Mouse (Mus musculus): ENCODE measurements at regions not wholly inside any gene's neighbourhood (a gene's known extent, or its start where the extent isn't known, plus 50 kb on each side); places are given as distances from the start of the nearest gene placed in this dataset.

DNA sequence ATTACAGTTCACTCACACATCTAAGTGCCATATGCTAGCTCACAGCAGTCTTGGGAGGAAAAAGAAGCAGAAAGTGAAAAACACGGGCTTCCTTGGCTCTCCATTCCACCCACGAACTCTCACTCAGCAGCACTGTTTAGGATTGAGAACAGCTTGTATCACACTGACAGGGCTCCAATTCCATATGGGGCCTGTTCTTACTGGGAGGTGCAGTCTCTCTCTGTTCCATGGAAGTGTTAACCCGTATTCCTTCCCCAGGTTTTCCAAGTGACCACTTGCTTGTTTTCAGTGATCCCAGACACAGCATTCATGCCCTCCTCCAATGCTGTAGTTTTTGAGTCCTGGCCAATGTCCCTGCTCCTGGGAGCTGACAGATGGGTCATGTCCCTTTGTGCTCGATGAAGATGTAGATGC, 111.5 kb upstream of the C1qtnf3 start:
- DNase-seq: peak; percentile 25

DNA sequence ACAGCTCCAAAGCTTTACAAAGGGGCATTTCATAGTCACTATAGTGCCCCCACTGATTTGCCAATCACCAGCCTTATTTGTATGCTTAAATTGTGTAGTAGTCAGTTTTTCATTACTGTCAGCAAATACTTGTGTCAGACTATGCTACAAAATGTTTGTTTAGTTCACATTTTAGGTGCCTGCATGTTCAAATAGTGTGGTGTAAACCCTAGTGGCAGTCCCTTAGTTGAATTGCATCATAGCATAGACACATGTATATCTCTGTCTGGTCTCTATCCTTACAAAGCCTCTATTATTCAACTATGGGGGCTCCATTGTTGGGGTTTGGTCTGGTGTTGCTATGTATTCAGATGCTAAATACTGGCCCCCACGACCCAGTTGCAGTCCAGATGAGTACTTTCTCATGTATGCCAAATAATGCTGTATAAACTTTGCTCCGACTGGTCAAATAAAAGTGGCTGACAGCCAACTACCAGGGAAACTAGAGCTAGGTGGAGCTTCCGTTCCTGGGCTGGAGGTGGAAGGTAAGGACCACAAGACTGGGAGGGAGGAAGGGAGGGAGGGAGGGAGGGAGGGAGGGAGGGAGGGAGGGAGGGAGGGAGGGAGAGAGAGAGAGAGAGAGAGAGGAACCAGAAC, 109.0 kb upstream of the C1qtnf3 start:
- no peak for DNase-seq

DNA sequence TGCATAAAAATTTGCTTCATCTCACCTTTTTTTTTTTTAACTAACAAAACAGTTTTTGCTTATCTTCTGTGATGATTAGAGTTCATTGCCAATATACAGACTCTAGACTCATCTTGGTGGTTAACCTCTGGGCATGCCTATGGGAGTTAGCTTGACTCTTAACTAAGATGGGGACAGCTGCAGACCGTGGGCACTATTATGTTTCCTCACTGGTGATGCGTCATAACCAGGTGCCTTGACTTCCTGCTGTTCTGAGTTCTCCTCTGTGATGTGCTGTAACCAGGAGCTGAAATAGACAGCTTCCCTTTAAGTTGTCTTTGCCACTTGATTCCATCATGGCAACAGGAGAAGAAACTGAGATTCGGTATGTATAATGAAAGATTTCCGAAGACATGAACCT, 105.4 kb upstream of the C1qtnf3 start:
- no peak for DNase-seq

DNA sequence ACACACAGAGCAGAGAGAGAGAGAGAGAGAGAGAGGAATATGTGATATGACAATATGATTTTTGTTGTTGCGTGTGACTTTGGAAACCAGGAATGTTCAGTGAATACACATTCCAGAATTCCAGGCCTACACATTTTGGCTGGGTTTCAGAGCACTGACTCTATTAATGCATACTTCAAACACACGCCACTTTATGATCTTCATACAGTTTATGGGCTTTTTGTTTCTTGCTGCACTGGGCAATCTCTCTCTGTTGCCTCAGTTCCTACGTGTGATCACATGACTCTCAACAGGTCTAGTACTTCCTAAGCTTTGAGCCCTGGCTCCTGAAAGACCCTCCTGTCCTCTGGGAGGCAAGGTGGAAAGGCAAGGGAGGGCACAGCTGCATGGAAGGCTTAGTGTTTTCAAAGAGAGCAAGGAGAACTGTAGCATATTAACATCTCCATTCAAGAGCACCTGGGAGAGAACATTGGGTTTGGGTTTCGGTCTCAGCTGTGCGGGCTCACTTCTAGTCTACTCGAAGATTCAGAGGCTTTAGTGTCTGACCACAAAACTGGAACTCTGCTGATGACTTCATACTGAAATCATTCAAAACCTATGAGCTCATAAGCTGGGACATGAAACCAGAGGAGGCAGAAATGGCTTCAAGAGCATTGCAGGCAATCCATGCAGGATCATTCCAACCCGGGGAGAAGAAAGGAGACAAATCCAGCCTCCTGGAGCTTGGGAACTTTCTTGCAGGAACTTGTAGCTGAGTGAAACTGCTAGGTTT, 87.9 kb upstream of the C1qtnf3 start:
- no peak for DNase-seq

DNA sequence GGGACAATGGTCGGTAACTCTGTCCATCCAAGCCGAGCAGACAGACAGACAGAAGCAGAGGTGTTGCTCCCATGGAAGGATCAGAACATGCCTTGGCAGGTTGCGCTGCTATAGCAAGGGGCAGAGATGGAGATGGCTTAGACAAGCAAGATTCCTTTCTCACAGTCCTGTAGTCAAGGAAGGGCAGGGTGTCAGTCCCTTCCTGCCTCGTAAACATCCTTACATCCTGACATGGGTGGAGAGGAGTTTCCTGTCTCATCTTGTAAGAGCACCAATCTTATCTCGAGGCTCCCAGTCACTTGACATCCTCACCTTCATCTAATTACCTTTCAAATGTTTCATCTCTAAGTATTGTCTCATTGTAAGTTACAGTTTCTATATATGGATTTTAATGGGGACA, 87.0 kb upstream of the C1qtnf3 start:
- DNase-seq: no peak

DNA sequence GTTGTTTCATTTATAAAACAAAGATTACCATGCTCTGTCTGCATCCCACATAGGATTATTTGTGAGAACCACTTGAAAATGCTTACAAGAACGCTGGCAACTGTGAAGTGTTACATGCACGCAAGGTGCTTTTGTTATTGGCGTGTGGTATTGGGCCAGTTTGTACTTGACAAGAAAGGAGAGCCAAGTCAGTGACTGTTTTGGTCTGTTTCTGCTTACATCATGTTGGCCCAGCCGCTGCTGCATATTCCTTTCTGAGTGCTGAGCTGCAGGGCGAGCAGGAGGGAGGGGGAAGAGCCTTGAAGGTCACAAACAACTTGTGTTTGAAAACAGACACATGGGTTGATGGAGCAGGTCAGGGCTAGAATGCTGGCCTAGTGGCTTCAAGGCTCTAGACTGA, 85.3 kb upstream of the C1qtnf3 start:
- DNase-seq: no peak

DNA sequence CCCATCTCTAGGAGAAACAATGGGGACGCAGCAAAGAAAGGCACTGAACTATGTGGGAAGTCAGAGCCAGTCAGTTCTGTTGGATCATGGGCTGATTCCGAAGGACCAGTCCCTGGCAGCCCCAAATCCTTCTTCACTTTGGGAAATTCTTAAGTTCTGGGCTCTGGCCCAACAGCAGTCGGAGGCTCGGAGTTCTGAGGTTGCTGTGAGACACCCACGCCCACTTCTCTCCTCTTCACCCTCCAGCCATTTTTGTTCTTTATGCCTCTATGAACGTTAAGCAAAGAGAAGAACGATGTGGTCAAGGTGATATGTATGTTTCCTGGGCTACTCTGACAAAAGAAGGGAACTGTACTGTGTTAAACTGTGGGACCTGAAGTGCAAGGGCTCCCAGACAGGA, 84.0 kb upstream of the C1qtnf3 start:
- DNase-seq: no peak

DNA sequence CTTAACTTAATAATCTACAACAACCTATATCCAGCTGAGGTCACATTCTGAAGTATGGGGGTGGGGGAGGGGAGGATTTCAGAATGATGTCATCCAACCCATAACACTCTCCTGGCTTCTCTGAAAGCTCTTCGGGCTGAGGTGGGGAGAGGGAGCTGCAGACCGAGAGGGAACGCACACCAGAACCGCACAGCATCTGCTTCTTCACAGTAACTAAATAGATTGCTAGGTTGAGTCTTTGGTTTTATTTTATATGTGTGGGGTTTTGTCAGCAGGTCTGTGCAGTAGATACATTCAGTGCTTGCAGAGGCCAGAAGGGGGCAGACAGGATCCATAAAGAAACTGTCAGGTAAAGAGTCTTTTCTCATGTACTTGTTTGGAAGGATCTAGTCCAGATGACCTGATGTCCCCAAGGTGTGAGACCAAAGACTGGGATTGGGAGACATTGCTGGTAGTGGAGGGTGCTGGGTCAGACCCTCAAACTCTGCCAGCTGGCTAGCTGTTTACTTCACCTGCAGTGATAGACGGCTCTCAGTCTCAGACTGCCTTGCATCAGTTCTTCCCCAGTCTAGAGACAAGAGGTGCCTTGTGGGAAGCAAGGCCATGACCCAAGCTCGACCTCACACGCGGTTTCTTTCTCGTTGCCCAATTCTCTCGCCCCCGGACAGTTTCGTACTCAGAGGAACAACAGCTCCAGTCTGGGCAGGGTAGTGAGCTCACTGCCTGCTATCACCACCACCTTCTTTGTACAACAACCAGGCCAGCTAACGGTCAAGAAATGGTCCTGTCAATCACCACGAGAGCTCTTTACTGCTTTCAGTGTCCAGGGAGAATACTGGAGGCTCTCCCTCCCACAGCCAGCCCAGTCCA, 83.2 kb upstream of the C1qtnf3 start:
- no peak for DNase-seq

DNA sequence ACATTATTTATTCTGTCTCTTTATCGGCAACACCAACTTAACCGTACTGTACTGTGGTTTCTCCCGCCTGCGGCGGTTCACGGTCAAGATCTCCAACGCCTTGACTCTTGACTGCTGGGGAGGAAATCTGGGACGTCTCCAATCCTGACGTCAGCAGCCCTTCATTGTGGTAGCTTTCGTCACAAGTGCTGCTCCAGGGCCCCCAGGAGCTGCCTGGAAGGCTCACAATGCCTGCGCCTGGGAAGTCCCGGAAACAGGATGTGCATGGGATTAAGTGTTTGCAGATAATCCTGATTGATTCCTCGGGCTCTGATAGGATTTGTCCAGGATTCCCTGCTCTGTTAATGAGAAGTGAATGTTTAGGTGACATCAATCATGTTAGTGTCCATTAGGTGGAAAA, 82.3 kb upstream of the C1qtnf3 start:
- DNase-seq: no peak

DNA sequence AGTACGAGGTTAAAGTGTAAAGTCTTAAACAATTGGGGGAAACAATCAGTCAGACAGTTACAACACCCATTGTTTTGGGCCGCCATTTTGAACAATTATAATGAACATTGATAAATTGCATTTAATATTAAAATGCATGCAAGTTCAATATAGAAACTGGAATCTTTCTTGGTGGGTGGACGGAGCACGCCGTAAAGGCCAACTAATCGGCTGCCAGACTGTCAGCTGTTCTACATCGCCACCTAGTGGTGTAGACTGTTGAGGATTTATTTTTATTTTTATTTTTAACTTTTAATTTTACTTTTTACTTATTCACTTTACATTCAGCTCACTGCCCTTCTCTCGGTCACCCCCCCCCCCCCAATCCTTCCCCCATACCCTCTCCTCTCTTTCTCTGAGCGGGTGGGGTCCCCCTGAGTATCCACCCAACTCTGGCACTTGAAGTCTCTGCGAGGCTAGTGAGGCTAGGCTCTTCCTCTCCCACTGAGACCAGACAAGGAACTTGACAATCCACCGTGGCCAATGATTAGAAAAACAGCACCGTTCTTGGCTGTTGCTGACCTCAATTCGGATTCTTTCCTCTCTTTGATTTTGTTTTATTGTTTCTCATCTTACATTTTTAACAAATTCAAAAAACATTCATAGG, 79.7 kb upstream of the C1qtnf3 start:
- no peak for DNase-seq

DNA sequence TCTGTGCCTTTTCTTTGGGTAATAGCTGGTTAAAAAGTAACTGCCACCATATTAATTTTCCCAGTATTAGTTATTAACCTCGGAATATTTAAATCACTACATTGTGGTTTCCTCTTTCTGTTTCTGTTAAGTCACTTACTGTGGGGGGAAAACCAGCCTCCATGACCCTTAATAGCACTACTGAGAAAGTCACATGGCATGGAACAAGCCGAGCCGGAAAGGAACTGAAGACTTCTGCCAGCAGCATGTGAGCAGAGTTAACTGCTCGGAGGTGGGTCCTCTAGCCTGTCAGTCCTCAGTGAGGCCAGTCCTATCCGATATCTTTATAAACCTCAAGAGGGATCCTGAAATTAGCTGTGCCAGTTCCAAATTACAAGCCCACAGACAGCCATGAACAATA, 75.8 kb upstream of the C1qtnf3 start:
- DNase-seq: no peak

DNA sequence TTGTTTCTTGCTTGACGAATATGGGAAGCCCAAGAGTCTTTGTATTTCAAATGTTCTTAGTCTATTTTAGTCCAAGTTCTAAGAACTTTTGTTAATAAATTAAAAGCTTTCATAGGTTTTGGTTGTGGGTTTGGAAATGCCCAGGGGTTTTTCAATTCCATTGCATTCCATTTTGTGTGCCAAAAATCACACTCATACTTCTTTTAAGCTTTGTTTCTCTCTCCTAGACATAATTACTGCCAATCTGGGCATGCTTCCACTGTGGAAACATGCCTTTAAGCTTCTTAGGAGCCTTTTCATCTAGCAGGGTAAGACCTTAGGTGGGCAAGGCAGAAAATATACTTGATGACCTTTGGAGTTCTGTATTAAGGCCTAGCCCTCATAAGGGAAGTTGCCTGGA, 70.4 kb upstream of the C1qtnf3 start:
- no peak for DNase-seq

DNA sequence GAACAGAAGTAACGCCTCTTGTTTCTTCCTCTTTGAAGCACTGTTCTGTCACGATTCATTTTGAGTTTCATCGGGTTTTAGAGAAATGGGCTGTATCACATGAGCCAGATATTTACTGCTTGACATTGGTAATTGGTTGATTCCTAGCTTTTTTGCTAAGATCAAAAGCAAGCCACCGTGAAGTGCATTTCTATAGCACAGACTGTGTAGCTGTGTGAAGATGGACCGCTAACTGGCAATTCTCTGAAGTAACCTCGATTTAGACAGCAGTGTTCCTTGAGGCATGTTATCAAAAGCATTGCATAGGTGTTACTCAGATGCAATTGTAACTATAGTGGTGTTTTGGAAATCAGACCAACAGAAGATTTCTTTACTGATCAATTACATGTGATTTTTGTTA, 64.1 kb upstream of the C1qtnf3 start:
- no peak for DNase-seq

DNA sequence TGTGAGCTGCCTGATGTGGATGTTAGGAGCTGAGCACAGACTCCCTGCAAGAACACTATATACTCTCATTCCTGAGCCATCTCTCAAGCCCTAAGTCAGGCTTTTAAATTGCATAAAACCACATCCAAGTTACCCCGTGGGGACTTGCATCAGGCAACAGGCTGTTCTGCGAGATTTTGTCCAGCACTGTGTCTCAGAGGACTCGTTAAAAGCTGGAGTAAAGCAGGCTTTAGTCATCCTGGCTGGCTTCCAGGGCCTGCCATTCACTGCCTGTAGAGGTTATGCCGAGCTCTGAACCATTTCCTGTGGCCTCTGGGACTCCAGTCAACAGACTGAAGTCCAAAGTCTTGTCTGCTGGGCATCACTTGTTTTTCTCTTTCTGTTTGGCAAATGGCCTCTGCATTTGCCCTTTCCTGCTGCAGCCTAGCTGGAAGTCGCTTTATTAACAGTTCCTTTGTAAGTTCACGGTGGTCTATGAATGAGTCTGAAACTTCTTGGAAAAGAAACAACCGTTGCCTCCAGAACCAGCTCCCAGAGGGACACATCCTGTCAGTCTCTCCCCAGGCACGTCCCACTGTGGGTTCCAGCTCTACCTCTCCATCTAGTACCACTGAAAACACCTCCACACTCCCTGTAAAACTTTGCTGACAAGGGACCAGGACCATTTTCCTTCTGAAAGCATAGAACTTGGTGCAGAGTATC, 61.8 kb upstream of the C1qtnf3 start:
- DNase-seq: peak; percentile 32

DNA sequence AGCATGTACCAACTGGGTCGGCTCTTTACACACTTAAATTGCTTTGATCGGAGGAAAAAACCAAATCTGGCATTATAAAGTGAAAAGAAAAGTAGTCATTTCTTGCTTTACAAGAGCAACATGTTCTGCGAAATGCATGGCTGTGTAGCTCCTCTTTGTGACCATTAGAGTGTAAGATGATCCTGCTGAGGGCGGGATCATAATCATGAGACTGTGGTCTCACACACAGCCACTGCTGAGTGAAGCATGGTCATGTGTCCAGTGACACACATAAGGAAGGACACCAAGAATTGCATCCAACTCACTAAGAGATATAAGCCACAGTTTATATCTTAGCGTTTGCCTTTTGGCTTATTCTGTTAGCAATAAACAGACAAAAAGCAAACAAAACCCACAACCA, 53.8 kb upstream of the C1qtnf3 start:
- DNase-seq: no peak

DNA sequence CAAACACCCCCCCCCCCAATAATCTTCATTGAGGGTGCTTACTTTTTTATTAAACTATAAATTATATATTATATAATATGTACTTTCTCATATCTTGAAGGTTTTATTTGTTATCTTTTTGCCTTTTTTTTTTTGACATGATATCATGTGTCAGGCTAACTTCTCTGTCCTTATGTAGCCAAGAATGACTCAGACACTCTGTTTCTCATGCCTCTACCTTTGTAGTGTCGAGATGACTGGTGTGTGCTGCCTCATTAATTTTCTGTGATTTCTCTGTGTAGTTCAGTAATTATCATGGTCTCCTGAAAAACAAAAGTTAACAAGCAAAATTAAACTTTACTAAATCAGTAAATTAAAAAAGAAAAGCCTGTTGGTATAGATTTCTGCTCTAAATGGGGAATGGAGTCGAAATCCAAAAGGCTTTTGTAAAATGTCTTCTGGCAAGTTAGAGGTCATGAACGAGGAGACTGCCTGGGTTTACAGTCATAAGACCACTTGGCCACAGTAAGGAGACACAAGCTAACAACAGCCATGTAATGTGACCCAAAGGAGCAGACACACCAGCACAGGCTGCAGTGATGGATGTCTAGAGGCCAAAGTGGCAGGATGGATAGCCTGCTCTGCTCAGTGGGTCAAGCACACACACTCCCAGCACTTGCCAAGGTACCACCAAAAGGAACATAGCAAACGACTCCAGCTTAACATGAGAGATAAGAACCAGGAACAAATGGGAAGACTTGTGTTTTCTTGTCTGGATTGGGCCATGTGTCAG, 53.2 kb upstream of the C1qtnf3 start:
- DNase-seq: no peak

DNA sequence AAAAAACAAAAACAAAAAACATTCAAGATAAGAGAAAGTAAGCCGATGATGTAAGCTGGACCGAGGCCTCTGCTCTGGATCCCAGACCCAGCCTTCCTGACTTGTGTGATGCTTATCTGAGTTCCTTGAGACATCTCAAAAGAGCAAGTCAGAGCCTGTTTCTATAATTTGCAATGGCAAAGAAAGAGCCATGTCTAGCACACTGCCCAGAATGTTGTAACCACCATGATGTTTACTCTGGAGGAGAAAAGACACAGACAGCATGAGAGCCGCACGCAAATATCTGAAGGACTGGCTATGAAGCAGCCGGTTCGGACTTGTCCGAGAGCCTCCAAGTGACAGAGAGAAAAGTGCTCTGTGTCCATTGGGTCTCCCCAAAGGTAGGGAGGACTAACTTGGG, 52.2 kb upstream of the C1qtnf3 start:
- DNase-seq: no peak

DNA sequence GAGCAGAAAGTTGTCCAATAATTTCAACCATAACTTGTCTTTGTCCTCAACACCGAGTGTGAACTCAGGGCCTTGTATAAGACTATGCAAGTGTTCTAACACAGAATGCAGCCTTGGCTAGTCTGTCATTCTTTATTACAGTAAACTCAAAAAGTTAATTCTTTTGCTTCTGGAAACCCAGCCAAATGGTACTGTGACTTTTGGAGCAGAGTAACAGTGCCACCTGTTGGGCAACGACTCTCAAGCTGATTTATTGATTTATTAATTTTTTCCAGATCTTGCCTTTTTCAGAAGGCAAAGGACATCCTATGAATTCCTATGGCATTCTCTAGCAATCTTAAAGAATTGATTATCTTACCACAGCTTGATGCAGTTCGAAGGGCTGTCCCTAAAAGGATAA, 51.1 kb upstream of the C1qtnf3 start:
- DNase-seq: no peak

DNA sequence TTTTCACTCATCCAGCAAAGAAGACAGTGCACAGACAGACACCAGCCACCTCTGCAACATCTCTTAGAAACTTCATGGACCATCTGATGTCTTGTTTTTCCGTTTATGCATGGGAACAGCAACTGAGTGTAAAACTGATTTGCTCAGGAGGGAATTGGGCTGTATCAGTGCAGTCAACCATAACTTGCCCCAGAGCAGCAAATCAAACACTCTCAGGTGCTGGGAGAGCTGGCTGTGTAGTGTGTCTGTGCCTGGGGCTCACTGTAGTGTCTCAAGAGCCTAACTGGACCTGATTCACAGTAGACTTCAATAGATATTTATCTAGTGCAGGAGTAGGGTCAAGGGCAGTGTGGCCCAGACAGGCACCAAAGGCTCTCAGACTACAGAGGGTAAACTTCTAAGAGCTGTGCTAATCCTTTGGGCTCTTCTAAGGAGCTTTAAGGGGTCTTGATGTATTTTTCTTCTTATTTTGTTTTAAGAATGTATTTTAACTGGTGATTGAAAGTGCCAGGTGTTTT, 50.3 kb upstream of the C1qtnf3 start:
- DNase-seq: no peak
